Mouse (Mus musculus) fibroblast of lung, adult 2 months (primary cell): Measurements from ENCODE around the gene S100a13.

Source experiments
- DNase-seq: peaks from one replicate; pipeline ENCODE4 v3.0.0-alpha.2; 2011; ENCODE audit warnings: low read depth

Gene S100a13

GRCm38 (mm10) chr3:90508287-90508949 is 5.8 kb upstream of the S100a13 start:
- no peak for DNase-seq

DNA sequence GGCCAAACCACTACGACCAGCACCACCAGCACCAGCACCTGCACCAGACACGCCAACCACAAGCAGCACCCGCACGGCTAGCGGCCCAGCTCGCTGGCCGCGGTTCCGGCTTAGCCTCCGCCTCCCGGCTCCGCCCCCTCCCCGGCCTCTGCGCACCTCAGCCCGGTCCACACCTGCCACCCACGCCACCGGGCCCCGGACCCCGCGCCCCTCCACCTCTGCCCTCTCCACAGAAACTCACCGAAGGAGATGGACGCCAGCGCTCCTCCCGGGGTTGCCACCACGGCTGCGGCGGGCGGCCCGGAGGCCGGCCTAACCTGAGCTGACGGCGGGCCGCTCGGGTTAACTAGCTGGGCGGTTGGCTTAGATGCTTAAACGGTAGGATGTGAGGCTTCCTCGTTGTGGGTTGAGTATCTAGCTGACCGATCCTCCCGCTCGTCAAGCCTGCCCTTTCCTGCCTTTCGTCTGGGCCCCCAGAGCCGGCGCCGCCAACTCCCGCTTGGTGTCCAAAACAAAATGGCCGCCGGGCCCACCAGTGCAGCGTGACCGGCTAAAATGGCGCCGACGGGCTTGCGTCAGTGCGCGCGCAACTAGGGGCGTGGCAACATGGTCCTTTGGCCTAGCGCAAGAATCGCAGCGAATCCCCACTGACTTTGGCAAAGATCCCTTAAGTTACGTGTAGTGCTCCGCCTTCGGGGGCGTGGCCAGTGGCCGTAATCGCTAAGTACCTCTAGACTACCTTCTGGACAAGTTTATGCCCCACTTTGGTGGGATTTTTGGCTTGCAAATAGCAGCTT is 5.1 kb upstream of the S100a13 start, which contains the start of gene Chtop:
Chtop (minus strand) TSS at position 549 of the 797 bp plus-strand sequence.
- DNase-seq, result peak; percentile 97

DNA sequence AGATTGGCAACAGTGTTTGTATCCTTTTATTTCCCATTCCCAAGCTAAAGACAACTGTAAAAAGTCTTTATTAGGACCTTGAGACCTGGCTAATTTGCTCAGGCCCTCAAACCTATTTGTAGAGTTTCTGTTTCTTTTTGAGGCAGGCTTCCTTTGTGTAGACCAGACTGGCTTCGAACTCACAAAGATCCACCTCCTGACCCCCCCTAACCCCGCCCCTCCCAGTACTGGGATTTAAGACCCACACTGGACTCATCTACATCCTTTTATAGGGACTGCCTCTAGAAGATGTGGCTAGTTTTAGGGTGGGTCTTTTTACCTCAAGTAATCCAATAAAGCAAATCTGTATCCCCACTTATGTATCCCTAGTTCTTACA is 4.5 kb upstream of the S100a13 start:
- DNase-seq, result no peak

- no peak for DNase-seq
These were observed 2.0 kb upstream of the S100a13 start for GRCm38 (mm10) chr3:90512276-90512675.

GRCm38 (mm10) chr3:90512948-90513642 is 1.1 kb upstream of the S100a13 start:
- no peak for DNase-seq

- DNase-seq, result no peak
These were observed 456 bp downstream of the S100a13 start for GRCm38 (mm10) chr3:90514691-90515090.

DNA sequence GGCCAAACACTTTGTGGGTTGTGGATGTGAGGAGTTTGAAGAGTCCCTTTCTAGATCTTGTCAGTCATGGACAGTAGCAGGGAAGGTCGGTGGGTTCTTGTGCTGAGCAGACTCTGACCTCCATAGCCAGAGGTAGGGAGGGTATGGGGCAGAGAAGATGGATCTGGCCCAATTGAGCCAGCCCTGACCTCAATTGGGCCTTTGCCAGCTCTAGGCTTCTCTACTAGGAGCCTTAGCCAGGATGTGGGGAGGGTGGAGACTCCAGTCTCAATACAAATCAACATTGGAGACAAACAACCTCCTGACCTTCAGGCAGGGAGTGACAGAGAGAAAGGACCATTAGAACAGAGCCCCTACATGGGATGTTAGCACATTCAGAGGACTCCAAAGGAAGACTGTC is 1.0 kb downstream of the S100a13 start:
- DNase-seq, result no peak

GRCm38 (mm10) chr3:90515789-90516188 is 1.6 kb downstream of the S100a13 start:
- DNase-seq, result no peak

GRCm38 (mm10) chr3:90517711-90518110 is 3.5 kb downstream of the S100a13 start:
- no peak for DNase-seq

DNA sequence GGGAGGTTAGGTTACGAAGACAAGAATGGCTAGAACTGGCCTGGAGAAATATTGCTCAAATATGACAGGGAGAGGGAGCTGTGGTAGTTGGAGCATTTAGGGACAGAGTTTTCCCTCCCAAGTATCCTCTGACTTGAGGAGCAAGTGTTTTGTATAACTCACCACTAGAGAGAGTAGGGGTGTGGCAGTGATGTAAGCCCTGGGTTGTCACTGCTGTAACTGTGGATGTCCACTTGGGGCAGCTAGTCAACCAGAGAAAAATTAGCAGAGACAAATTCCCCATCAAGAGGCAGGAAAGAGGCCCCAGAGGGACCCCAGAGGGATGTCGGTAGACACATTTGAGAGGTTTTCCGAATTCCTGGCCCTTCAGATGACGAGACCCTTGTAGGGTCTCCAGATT is 11.2 kb downstream of the S100a13 start:
- no peak for DNase-seq

DNA sequence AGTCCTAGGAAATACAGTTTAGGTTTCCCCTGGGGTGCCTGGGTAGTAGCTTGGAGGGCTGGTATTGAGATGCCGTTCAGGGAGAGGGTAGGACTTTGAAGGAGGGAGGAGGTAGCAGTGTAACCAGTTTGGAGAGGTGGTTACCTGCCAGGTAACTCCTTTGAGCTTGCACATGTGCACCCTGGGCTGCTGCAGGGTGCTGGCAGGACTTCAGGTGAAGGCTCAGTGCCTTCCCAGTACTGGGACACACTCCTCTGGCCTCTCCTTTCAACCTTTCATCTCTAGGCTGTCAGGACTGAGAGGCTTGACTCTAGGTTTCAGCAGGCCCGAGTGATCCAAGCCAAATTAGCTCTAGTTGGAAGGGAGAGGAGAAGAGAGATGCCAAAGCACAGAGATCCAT is 11.8 kb downstream of the S100a13 start:
- DNase-seq, result no peak

- DNase-seq, result no peak
These were observed 12.3 kb downstream of the S100a13 start, which contains the start of gene S100a14 for GRCm38 (mm10) chr3:90526580-90526979. Gene S100a14 (plus strand): TSS chr3:90526856.

DNA sequence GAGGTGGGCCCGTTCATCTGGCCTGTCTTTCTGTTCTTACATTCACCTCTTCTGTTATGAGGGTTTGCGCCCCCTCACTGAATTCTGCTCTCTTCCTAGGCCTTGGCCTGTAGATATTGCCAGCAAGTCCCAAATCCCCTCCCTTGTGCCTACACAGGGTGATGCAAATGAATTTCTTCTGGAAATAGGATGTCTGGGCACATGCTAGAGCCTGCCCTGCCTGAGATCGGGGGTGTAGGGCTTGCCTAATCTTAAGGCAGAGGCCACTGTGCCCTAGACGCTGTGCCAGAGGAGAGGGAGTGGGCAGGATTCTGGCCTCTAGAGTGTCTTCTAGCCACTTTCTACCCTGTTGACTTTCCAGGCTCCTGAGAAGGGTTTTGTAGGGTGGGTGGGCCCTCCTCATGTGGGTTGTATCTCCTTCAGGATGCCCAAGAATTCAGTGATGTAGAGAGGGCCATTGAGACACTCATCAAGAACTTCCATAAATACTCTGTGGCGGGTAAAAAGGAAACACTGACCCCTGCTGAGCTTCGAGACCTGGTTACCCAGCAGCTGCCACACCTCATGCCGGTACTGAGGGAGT is 13.1 kb downstream of the S100a13 start:
- DNase-seq, result no peak

DNA sequence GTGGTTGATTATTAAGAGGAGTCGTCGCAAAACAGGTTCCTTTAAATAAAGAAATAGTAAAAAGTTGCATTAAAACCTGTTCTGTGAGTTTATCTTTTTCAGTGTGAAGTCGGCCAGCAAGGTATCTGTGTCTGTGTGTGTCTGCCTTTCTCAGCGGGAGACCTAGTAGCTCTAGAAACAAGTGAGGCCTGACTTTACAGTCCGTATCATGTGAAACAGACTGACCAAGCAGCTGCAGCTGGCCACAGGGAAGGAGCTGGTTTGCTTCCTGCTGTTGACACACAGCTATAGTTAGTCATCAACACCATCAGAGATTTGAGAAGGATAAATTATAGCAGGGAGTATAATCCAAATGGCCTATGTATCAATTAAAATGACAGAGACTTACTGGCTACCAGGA is 17.5 kb downstream of the S100a13 start:
- DNase-seq, result no peak

- no peak for DNase-seq
These were observed 21.2 kb downstream of the S100a13 start for GRCm38 (mm10) chr3:90535446-90535845.

DNA sequence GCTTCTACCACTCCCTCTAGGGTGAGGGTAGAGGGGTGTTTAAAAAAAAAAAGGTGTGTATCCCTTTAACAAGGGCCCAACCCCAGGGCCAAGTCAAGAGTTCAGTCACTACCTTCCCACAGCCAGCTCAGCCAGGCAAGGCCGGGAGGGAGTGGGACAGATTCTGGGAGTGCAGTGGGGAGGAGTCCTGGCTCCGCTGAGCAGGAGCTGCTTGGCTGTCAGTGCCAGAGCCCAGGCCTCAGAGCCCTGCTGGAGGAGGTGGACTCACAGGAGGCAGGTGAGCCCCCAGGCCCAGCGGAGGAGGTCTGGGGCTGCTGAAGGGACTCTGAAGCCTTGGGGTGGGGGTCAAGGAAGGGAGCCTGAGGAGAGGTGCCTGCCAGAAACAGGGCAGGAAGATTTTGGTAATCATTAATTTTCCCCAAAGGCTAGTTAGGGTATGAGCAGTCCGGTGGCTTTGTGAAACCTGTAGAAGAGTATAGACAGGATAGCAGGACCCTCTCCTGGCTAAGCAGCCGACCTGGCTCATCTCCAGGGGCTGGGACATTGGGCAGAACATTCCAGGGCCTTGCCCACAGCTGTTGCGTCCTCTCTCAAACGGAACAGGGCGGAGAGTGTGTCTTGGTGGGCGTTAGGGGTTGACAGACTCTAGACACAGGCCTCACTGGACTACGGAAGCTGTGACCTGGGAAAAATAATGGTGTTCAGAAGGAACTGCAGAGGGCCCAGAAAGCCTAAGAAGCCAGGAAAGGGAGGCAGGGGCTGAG is 23.1 kb downstream of the S100a13 start, which contains the start of gene S100a16:
S100a16 (plus strand) TSS at position 114 of the 764 bp plus-strand sequence.
- peak; percentile 76 for DNase-seq

GRCm38 (mm10) chr3:90537905-90538296 is 23.7 kb downstream of the S100a13 start:
- no peak for DNase-seq

DNA sequence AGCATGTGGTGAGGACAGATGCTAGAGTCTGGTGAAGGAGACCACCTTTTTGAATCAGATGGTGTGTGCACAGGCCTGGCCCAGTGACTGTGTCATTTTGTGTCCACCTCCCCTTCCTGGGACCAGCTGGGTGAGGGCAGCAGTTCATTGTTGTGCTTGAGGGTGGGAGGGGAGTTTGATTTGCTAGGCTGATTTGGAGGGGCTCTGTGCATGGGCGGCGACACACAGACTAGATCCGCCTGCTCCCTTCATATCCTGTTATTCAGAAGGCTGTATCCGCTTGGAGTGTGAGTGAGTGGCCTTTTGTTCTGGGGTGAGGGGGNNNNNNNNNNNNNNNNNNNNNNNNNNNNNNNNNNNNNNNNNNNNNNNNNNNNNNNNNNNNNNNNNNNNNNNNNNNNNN is 26.7 kb downstream of the S100a13 start:
- DNase-seq, result no peak

DNA sequence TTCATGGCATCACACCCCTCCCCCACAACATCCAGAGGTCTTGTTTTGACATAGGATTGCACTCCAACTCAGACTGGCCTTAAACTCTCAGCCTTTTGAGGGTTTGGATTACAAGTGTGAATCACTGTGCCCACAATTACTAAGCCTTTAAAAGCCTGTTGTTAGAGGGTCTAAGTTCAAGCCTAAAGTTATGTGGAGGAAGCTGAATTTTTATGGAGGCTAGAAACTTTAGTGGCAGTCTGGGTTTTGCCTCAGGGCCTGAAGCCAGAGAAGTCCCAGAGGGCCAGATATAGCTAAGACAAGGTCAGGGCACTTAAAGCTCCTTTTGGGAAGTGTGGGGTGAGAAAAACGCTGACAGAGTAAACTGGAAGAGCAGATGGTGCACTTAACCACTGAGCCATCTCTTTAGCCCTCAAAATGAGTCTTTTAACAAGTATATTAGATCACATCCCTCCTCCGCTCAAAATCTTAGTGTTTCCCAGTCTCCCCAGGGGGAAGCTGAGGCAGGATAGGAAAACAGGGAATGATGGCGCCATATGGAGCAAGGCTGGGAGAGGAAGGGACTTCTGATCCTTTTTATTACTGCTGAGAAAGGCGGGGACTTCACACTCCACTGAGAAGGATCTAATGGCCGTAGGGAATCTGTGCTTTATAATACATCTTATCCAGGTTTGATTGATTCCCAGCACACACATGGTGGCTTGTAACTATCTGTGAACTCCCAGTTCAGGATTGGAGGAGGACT is 35.6 kb downstream of the S100a13 start:
- peak; percentile 59 for DNase-seq

GRCm38 (mm10) chr3:90550421-90550790 is 36.2 kb downstream of the S100a13 start:
- no peak for DNase-seq

GRCm38 (mm10) chr3:90552231-90552630 is 38.0 kb downstream of the S100a13 start:
- DNase-seq, result no peak
